Mouse (Mus musculus) gastrocnemius, postnatal 4 days (tissue): ENCODE measurements around the gene Slc18a2. TPM values are rescaled to one million over a fixed set of nuclear protein-coding genes. Genes with fewer than 3 reads are reported as not detected.

Experiments
- DNase-seq, 2 experiments: peaks; one replicate each; pipeline ENCODE4 v3.0.0; 2021 to 2022; ENCODE audit warnings: low spot score in 2 of 2, mixed read lengths in 2 of 2
- total RNA-seq, 2 experiments: library from RNA; stranded (reverse); gene quantifications; 2 replicates each; pipeline ENCODE4 v1.2.3; 2021

Gene Slc18a2
- total RNA-seq, 2 experiments from 2014 or later = 1.4 to 1.6 TPM

DNA sequence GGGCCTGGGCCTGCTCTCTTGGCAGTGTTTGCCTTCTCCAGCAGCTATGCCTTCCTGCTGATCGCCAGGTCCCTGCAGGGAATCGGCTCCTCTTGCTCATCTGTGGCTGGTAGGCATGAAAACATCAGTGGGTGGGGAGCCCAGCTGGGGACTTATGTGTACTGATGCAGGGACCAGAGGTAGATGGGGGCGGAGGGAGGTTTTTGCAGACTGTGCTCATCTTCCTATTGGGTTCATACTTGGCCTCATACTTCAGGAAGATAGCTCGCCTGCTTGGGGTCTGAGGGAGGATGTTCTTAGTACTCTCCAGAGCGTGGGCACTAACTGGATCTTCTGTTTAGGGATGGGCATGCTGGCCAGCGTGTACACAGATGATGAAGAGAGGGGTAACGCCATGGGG lies 12.5 kb downstream of the Slc18a2 start:
- no peak for DNase-seq

- no peak for DNase-seq
Observed at GRCm38 (mm10) chr19:59276354-59276753, 15.7 kb downstream of the Slc18a2 start.

DNA sequence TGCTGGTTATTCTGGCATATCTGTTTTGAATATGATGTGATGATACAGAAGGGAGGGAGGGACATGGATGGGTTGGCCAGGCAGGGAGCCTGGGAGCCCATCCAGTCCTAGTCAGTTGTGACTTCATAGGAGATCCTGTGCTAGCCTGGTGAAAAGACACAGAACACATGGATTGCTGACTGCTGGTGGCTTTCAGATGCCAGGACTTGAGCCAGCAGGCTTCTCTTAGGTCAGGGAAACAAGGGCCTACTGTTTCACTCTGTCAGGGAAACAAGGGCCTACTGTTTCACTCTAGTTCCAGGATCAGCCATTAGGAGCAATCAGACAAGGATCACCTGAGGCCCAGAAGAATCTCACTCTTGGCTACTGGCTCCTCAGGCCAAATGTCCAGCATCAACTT lies 20.1 kb downstream of the Slc18a2 start:
- no peak for DNase-seq

DNA sequence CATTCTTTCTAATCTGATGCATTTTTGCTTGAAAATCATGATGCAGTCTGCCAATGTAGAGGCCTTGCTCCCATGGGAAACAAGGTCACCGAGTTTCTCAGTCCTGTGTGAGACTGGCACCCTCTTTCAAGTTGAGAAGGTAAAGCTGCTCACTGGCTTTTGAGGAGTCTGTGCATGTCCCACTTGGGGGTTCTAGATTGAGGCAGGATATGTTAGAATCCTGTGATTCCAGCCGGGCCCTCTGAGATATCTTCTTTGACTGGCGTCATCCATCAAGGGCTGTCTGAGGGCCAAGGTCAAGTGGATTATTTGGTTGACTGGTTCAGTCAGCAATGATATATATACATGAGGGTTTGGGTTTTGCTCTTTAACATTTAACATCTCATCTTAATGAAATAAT lies 21.3 kb downstream of the Slc18a2 start:
- DNase-seq = no peak

DNA sequence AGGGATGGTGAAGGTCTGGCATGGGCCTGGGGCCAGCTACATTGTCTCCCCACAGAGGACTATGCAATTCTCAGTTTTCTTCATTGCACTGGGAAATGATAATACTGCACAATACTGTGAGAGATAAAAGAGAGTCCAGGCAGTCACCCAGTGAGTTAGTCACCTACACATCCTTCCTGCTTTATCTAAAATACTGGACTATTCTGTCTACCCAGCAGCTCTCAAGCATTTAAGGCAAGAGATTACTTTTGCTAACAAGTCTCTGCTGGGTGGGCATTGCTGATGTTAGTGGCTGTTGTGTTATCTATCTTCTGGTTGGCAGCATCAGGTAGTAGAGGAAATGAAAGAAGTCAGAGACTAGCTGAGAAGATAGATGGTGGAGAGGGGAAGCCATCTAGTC lies 28.3 kb downstream of the Slc18a2 start:
- DNase-seq = no peak

- DNase-seq = no peak
Observed at GRCm38 (mm10) chr19:59289811-59290210, 29.1 kb downstream of the Slc18a2 start.

- no peak for DNase-seq
Observed at GRCm38 (mm10) chr19:59292183-59292839, 31.6 kb downstream of the Slc18a2 start.

- no peak for DNase-seq
Observed at GRCm38 (mm10) chr19:59315308-59315707, 54.6 kb downstream of the Slc18a2 start.

DNA sequence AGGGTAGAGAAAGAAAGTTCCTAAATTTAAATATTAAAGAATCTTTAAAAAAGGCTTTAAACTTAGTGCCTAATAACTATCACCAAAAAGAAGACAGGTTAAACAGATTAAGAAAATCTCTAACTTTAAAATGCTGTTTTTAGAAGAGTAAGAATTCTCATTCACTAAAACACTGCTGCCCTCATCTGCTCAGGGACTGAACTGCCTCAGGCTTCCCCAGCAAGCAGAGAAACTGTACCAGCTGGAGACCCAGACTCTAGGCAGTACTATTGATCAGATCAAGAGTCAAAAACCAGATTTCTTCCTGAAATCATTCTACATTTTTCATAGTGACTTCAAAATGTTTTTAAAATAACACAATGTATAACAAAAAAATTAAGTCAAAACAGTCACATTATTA lies 55.9 kb downstream of the Slc18a2 start:
- DNase-seq = no peak

GRCm38 (mm10) chr19:59321990-59322389 lies 61.3 kb downstream of the Slc18a2 start, which contains the start of gene Rps12-ps3:
Gene Rps12-ps3 (plus strand): TSS chr19:59322290.
- DNase-seq = no peak

DNA sequence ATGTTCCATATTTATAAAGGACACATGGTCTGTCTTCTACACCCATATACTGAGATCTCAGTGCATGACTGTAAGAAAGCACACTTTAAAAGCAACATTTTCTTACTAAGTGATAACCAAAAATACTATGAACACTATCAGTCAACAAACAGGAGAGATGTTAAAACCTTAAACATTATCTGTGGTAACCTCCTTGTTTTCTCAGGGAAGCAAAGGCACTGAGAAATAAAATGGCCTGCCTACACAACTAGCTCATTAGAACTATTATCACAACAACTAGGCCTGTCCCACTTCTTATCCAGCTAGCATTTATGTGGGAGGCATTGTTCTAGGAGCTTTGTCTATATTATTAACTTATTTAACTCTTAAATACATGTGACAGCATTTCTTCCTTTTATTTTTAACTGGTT lies 70.1 kb downstream of the Slc18a2 start:
- DNase-seq = no peak

DNA sequence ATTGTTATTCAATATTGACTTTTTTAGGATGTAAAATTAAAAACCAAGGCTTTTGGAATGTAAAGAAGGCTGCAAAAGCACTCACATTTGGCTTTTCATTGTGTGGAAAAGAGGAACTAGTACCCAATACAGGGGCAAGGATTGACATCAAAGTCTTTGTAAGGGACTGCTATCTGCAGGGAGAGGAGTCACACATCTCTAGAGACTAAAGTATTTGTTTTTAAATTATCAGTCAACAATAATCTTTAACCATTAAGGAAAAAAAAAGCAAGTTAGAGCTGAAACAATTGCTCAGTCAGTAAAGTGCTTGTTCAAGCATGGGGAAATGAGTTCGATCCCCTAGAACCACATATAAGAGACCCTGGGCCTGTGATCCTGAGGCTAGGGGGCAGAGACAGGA lies 76.0 kb downstream of the Slc18a2 start:
- no peak for DNase-seq

- no peak for DNase-seq
Observed at GRCm38 (mm10) chr19:59337872-59338681, 77.4 kb downstream of the Slc18a2 start.

GRCm38 (mm10) chr19:59339908-59340307 lies 79.2 kb downstream of the Slc18a2 start:
- no peak for DNase-seq

GRCm38 (mm10) chr19:59342964-59343363 lies 82.3 kb downstream of the Slc18a2 start:
- DNase-seq = no peak

- peak in 1 of 2 experiments; percentile 21 for DNase-seq
Observed at GRCm38 (mm10) chr19:59344304-59344711, 83.6 kb downstream of the Slc18a2 start.

- DNase-seq = peak; percentile 33 to 49
Observed at GRCm38 (mm10) chr19:59345081-59345657, 84.5 kb downstream of the Slc18a2 start.

Other genes with a start within 250 kb of the Slc18a2 start
- gene Shtn1, start 184.8 kb upstream of the Slc18a2 start, total RNA-seq = 1 to 10 TPM; 3.7 to 3.9 TPM
- not detected for gene Vax1, start 90.8 kb upstream of the Slc18a2 start, total RNA-seq
- gene Kcnk18, start 41.7 kb upstream of the Slc18a2 start, total RNA-seq = not detected
- 100 to 1,000 TPM; 716 to 892 TPM for gene Rps12-ps3, start 61.4 kb downstream of the Slc18a2 start, total RNA-seq
- 10 to 100 TPM; 24.6 to 26.7 TPM for gene Pdzd8, start 84.9 kb downstream of the Slc18a2 start, total RNA-seq
- gene Emx2, start 197.5 kb downstream of the Slc18a2 start, total RNA-seq = 1 to 10 TPM; 1.2 to 2.2 TPM